Comparison of ENCODE assay signal across 22 mouse cellular contexts in the genomic region with DNA sequence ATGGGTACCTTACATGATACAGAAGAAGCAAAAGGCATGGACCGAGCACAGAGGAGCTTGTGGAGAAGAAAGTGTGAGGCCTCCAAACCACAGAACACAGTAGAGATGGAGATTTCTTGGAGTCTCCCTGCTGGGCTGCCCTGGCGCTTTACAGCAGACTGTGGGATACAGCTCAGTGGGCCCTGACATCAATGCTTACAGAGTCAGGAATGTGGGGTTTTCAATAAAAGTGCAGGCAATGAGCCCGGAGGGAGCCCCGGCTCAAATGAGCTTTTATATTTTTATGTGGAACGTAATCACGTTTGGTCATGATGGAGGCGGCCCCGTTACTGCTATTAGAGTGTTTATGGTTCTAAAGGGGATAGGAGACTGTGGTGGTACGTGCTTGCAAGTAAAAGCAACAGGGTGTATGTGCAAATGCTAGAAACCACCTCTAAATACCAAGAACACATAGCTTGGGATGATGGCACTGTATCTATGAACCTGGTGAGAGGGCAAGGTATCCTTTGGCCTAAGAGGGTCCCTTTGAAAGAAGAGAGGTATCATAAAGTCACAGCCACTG.
"Had no signal": no experiment of that assay in that cellular context is flagged by ENCODE, and none has a peak within 500 bp of the region (broad histone marks: within the 10 kb centered on the region; RNA-seq: fewer than 3 reads in every experiment).

No protein-coding gene starts in this region.

- H3K9ac ChIP-seq: intestine, embryonic 15.5 days; kidney, embryonic 15.5 days; liver, embryonic 12.5 days; liver, embryonic 15.5 days; lung, embryonic 15.5 days; midbrain, embryonic 12.5 days; neural tube, embryonic 13.5 days had no signal

- H3K36me3 ChIP-seq: intestine, embryonic 15.5 days; kidney, embryonic 15.5 days; liver, embryonic 12.5 days; liver, embryonic 15.5 days; lung, embryonic 15.5 days; midbrain, embryonic 12.5 days; neural tube, embryonic 13.5 days had no signal

- H3K4me1 ChIP-seq: intestine, embryonic 15.5 days; liver, embryonic 12.5 days; liver, embryonic 15.5 days had no signal

- H3K27me3 ChIP-seq: intestine, embryonic 15.5 days; kidney, embryonic 15.5 days; liver, embryonic 12.5 days; liver, embryonic 15.5 days; lung, embryonic 15.5 days; neural tube, embryonic 13.5 days had no signal

- H3K4me2 ChIP-seq: intestine, embryonic 15.5 days; kidney, embryonic 15.5 days; liver, embryonic 12.5 days; liver, embryonic 15.5 days; lung, embryonic 15.5 days; midbrain, embryonic 12.5 days; neural tube, embryonic 13.5 days had no signal

- DNase-seq: kidney, adult 11 months; kidney, adult 8-10 months; kidney, postnatal 10 days; kidney, postnatal 36 days; layer of hippocampus, postnatal 36 days; liver; lung, adult 18-20 months; lung, postnatal 10 days; lung, postnatal 36 days; thymus, adult 2 months; thymus, postnatal 14 days had no signal

- H3K27ac ChIP-seq: intestine, embryonic 15.5 days; kidney, embryonic 15.5 days; left cerebral cortex, adult 2 months; liver, embryonic 12.5 days; liver, embryonic 15.5 days; lung, embryonic 15.5 days; midbrain, embryonic 12.5 days; neural tube, embryonic 13.5 days; stomach, postnatal 0 days had no signal

- H3K4me3 ChIP-seq: intestine, embryonic 15.5 days; kidney, embryonic 15.5 days; left cerebral cortex, adult 2 months; liver, embryonic 12.5 days; liver, embryonic 15.5 days; lung, embryonic 15.5 days; midbrain, embryonic 12.5 days; myocyte; neural tube, embryonic 13.5 days had no signal

- H3K9me3 ChIP-seq: intestine, embryonic 15.5 days; kidney, embryonic 15.5 days; liver, embryonic 12.5 days; liver, embryonic 15.5 days; lung, embryonic 15.5 days; midbrain, embryonic 12.5 days; neural tube, embryonic 13.5 days had no signal

- ATAC-seq: intestine, embryonic 15.5 days; liver, embryonic 12.5 days; midbrain, embryonic 16.5 days had no signal
